Mouse (Mus musculus): ENCODE data around the gene Gpr108.
A peak's percentile ranks its signal among the peaks of the same experiment; 100 is the strongest.
"Not testable (repeated sequence)": the region's sequence is repeated elsewhere in the genome, so short reads cannot be mapped to it uniquely, and the experiment has no call there.

Gpr108 gene

GRCm38 (mm10) chr17:57248201-57248699 is at the start of gene Gpr108:
Gene Gpr108 (minus strand): TSS chr17:57248446.
- DNase-seq (ENCODE audit: low spot score) = peak; percentile 75

DNA sequence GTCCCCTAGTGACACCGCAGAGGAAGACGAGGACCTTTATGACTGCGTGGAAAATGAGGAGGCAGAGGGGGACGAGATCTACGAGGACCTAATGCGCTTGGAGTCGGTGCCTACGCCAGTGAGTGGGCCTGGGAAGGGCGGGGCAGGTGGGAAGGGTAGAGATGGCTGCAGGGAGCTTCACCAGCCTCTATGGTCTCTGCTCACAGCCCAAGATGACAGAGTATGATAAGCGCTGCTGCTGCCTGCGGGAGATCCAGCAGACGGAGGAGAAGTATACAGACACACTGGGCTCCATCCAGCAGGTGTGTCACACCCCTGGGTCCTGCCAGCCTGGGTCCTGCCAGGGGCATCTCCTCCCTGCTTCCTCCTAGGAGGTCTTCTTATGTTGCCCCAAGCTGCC is 48.8 kb upstream of the Gpr108 start:
- no peak for DNase-seq (ENCODE audit: low spot score)

GRCm38 (mm10) chr17:57295935-57296334 is 47.7 kb upstream of the Gpr108 start:
- DNase-seq (ENCODE audit: low spot score) = no peak

DNA sequence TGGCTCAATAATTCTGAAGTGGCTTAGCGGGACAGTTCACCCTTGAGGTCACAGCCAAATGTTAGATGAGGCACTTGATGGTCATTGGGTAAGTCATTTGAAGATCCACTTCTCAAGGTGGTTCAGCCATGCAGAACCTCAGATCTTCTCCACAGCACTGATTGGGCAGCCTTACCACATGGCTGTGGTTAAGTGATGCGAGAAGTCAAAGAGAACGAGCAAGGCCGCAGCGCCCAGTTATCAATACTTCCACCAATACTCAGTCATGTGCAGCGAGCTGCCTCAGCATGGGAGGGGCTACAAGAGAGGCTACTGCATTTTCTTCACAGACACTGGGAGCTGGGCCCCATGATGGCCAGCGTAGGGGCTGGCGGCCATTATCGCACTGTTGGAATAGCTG is 44.7 kb upstream of the Gpr108 start:
- DNase-seq (ENCODE audit: low spot score) = no peak

DNA sequence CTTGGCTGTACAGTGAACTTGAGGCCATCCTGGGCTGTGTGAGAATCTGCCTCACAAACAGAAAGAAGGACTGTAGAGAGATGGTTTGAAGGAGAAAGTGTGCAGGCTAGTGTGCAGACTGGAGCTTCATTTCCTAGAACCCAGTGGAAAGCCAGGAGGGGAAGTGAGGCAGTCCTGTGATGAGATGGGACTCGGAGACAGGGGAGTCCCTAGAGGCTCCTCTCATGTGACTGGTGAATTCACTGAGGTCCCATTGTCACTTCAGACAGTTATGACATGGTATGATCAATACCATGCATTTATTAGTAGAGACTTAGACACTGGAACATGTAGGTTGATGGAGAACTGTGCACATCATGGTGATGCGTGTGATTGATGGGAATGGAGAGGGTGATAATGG is 44.1 kb upstream of the Gpr108 start:
- DNase-seq (ENCODE audit: low spot score) = no peak

DNA sequence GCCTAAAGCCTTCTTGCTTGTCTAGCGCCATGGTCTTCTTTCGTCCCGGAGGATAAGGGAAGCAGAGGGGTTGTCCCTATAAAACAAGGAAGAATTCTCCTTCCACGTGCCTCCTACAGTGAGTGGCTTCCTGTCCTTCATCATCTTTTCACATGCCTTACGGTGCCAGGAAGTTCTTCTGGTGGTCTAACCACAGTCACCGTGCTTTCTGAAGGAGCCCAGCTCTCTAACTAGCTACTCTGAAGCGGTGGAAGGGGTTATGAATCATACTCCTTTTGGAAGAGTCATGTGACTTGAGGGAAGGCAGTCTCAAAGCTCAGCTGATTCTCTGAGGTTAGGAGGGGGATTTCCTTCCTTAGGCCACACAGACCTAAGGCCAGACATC is 42.4 kb upstream of the Gpr108 start:
- DNase-seq (ENCODE audit: low spot score) = no peak

DNA sequence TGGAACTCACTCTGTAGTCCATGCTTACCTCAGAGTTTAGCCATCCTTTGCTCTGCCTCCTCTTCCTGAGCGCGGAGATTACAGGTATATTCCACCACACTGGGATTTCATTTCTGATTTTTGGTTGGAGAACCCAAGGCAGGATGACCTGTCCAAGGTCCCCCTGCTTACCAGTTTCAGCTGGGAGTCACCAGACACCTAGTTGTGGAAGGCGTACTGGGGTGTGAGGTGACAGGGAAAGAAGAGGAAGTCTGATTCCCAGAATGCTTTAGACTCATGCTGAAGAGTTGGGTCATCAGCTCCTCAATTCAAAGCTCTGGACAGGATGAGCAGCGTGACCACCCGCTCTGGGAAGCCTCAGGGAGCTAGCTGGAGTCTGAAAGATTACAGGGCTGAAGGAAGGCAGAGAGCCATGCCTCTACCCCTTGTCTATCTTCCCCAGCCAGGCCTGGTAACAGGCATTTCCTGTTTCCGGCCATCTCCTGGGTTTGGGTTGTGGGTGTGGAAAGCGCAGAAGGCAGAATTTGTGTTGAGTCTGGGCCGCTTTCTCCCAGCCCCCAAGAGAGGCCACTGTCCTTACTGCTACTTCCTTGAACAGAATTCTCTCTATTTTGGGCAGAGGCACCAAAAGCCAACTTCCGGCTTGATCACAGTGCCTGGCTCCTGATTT is 41.9 kb upstream of the Gpr108 start:
- no peak for DNase-seq (ENCODE audit: low spot score)

- no peak for DNase-seq (ENCODE audit: low spot score)
These were observed 41.0 kb upstream of the Gpr108 start for GRCm38 (mm10) chr17:57289252-57289651.

DNA sequence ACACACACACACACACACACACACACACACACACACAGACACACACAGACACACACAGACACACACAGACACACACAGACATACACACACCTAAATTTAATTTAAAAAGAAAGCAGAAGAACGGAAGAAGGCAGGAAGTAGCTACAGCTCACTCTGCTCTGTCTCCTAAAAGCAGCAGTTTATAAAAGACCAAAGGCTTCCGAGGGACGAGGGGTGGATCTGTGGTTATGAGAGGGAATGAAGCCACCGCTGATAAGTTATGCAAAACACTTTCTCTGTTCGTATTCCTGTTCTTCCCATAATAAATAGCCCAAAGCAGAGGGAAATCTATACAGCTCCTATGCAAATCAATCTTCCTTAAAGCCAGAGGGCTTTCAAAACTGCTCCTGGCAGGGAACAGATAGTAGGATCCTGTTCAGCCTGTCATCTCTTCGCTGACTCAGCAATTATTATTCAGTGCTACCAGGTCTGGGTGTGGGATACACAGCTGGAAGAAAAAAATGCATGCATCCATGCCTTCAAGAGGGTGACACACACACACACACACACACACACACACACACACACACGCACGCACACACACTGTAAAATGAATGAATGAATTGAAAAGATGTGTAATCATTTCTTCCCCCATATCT is 38.6 kb upstream of the Gpr108 start:
- no peak for DNase-seq (ENCODE audit: low spot score)

DNA sequence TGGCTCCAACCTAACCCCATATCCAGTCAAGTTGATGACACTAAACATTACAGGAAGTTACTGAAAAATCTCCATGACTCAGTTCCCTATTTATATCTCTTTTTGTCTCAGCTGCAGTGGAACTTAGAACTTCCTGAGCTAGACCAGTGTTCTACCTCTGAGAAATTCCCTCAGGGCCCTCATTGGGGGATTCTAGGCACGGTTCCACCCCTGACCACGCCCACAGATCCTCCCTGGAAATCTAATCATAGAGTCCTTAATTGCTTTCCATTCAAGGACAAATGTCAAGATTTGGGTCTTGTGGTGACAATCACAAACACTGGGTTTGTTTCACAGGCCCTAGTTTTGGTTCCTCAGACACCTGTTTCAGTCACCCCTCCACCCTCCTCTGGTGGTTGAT is 36.8 kb upstream of the Gpr108 start:
- DNase-seq (ENCODE audit: low spot score) = no peak

- DNase-seq (ENCODE audit: low spot score) = no peak
These were observed 35.7 kb upstream of the Gpr108 start for GRCm38 (mm10) chr17:57283906-57284305.

GRCm38 (mm10) chr17:57280411-57280810 is 32.2 kb upstream of the Gpr108 start:
- no peak for DNase-seq (ENCODE audit: low spot score)

GRCm38 (mm10) chr17:57279591-57280224 is 31.5 kb upstream of the Gpr108 start:
- no peak for DNase-seq (ENCODE audit: low spot score)

- DNase-seq (ENCODE audit: low spot score) = no peak
These were observed 30.8 kb upstream of the Gpr108 start, which contains the start of gene Vav1 for GRCm38 (mm10) chr17:57278943-57279590. Gene Vav1 (plus strand): TSS chr17:57279100.

DNA sequence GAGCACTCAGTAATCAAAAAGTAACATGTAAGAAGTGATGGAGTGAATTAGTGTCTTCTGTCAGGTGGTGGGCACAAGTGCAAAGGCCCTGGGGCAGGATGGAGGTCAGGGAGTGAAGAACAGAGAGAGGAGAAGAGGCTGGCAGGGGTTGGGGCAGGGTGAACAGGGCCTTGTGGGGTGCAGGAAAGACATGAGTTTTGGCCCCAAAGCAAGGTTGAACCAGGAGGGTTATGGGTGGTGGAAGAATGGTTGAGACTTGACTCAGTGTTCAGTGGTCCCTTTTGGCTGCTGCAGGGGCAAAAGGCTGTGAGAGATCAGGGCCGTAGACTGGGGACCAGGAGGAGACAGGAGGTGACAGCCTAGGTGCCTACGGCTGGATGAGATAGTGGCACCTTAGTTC is 30.3 kb upstream of the Gpr108 start:
- no peak for DNase-seq (ENCODE audit: low spot score)

DNA sequence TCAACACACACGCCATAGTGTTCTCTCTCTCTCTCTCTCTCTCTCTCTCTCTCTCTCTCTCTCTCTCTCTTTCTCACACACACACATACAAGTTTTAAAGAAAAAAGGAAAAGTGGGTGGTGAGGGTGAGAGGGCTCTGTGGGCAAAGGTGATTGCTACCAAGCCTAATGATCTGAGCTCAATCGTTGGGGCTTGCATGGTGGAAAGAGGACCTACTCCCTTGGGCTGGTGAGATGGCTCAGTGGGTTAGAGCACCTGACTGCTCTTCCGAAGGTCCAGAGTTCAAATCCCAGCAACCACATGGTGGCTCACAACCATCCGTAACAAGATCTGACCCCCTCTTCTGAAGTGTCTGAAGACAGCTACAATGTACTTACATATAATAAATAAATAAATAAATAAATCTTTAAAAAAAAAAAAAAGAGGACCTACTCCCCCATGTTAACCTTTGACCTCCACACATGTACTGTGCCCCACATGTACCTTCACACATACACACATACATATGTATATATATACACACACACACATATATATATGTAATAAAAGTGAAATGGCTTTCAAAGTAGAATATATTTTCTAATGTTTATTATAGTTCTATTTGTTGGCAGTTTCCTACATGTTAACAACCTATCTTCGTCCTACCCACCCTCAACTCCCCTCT is 29.5 kb upstream of the Gpr108 start:
- DNase-seq (ENCODE audit: low spot score) = not testable (repeated sequence)

DNA sequence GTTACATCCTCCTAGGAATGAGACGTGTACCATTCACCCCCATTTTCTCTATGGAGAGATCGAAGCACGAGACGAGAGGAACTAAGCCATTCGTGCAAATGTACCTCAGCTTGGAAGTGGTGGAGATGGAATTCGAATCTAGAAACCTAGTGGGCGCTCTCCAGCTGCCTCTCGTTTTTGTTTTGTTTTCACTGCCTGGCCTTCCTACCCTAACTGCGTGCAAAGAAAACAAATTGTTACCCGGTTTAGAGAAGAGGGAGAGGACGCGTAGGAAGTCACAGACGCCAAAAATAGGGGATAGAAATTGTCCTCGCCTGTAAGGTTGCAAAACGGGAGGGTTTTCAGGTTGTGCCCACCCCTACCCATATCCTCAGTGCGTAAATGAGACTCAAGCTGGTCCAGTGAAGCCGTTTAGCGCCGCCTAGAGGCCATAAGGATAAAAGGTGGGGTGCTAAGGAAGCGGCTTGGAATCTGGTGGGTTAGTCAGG is 28.4 kb upstream of the Gpr108 start:
- DNase-seq (ENCODE audit: low spot score) = no peak

GRCm38 (mm10) chr17:57275997-57276351 is 27.7 kb upstream of the Gpr108 start:
- DNase-seq (ENCODE audit: low spot score) = no peak

GRCm38 (mm10) chr17:57275111-57275996 is 27.1 kb upstream of the Gpr108 start:
- no peak for DNase-seq (ENCODE audit: low spot score)

- DNase-seq (ENCODE audit: low spot score) = no peak
These were observed 26.4 kb upstream of the Gpr108 start for GRCm38 (mm10) chr17:57274686-57275085.

DNA sequence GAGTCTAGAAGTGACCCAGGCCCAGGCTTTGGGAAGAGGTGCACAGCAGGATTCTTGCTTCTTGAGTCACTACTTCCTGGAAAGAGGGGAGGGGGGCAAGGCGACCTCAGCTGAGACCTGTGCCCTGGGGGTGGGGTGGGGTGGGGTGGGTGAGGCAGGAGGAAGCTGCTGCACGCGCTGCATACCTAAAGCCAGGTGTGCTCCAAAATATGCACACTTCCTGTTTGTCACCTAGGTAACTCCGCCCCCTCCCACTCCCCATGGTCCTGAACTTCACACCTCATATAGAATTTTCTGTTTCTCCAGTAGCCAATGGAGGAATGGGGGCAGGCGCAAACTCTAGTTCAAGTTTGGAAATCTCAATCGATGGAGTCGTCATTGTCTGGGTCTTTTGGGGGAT is 25.6 kb upstream of the Gpr108 start:
- no peak for DNase-seq (ENCODE audit: low spot score)
